Mouse (Mus musculus): ENCODE data around the gene Mau2. TPM values are rescaled to one million over a fixed set of nuclear protein-coding genes. Genes with fewer than 3 reads are reported as not detected.

Mau2 gene
- polyA plus RNA-seq, 1 experiment: 31.6 TPM

DNA sequence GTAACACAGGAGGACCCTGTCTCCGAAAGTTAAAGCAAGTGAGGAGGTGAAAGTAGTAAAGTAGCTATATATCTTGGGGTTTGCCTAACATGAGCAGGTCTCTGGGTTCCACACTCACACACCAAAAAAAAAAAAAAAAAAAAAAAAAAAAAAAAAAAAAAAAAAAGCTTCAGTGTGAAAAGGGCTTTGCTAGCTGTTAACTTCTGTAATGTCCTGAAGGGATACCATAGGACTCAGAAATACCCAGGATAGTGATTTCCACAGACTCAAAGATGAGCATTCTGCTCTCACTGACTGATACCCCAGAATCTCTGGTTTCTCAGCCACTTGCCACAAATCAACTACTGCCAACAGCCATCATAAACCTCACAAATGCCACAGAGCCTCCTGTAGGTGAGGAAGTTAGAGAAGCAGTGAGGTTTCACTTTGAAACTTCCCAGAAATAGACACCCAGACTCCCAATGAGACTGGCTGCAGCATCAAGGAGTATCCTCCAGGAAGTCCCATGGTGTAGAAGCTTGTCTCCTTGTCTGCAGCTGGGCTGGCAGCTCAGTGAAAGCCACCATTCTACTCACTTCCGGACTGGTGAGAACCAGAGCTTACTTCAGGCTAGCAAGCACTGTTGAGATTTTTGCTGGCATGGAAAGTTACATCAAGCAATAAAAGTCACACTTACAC is 57.5 kb downstream of the Mau2 start:
- Histone ChIP-seq H3K4me1 (ENCODE audit: control insufficient read depth, insufficient read depth, low read length) (no peaks in the 10 kb centered on the region), H3K27ac (ENCODE audit: insufficient read depth, low read length) (no peak overlapping the region), H3K4me3 (ENCODE audit: insufficient read depth, low read length) (no peak overlapping the region)
- TF ChIP-seq CTCF (IDR thresholded peaks at IDR 0.05; ENCODE audit: borderline replicate concordance, insufficient read depth, low read length) (no peak), POLR2A (IDR thresholded peaks at IDR 0.05; ENCODE audit: low read depth, low read length) (no peak)

GRCm38 (mm10) chr8:69978456-69978855 is 64.1 kb downstream of the Mau2 start:
- H3K27ac ChIP-seq (ENCODE audit: insufficient read depth, low read length): no peak overlapping the region

DNA sequence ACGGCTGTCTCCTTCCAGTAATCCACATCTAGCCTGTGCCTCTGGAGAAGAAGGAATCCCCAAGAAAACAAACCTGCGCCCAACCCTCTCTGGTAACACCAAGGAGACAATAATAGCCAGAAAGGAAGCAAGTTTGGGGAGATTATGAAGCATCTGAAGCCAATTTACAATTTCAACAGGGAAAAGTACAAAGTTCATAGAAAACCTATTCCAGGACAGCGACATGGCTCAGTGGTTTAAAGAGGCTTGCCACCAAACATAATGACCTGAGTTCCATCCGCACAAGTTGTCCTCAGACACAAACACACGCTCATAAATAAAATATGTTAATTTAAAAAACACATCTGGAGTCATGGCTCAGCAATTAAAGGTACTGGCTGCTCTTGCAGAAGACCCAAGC is 67.7 kb downstream of the Mau2 start:
- peak overlapping the region; percentile 33 for H3K4me3 ChIP-seq (ENCODE audit: insufficient read depth, low read length)
- peaks cover 13% of the 10 kb centered on the region for H3K4me1 ChIP-seq (ENCODE audit: control insufficient read depth, insufficient read depth, low read length)
- peak overlapping the region; percentile 63 for H3K27ac ChIP-seq (ENCODE audit: insufficient read depth, low read length)
- TF ChIP-seq POLR2A (IDR thresholded peaks at IDR 0.05; ENCODE audit: low read depth, low read length) (no peak), CTCF (IDR thresholded peaks at IDR 0.05; ENCODE audit: borderline replicate concordance, insufficient read depth, low read length) (no peak)

More at GRCm38 (mm10) chr8:69978456-69978855, 64.1 kb downstream of the Mau2 start:
- TF ChIP-seq CTCF (IDR thresholded peaks at IDR 0.05; ENCODE audit: borderline replicate concordance, insufficient read depth, low read length): no peak
- no peak for TF ChIP-seq POLR2A (IDR thresholded peaks at IDR 0.05; ENCODE audit: low read depth, low read length)
- Histone ChIP-seq H3K4me3 (ENCODE audit: insufficient read depth, low read length) (no peak overlapping the region), H3K4me1 (ENCODE audit: control insufficient read depth, insufficient read depth, low read length) (no peaks in the 10 kb centered on the region)

DNA sequence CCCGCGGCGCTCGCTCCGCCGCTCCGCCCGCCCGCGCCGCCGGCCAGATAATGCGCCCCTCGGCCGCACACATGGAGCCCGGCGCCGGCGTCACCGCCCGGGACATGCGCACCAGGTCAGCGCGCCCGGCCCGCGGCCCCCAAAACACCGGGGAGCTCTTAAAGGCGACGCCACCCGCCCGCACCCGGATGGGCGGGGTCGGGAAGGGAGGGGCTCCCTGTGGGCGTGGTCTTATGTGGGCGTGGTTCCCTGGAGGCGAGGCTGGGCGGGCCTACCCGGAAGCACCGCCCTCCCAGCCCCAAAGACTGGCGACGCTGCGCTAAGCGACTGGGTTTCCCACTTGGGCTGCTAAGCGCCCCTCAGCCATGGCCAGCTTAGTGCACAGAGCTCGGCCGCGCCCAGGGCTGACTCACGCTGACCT is 68.3 kb downstream of the Mau2 start:
- TF ChIP-seq POLR2A (IDR thresholded peaks at IDR 0.05; ENCODE audit: low read depth, low read length): peak; percentile 72
- TF ChIP-seq CTCF (IDR thresholded peaks at IDR 0.05; ENCODE audit: borderline replicate concordance, insufficient read depth, low read length): no peak
- H3K27ac ChIP-seq (ENCODE audit: insufficient read depth, low read length): peak overlapping the region; percentile 82
- H3K4me1 ChIP-seq (ENCODE audit: control insufficient read depth, insufficient read depth, low read length): peaks cover 13% of the 10 kb centered on the region
- peak overlapping the region; percentile 33 for H3K4me3 ChIP-seq (ENCODE audit: insufficient read depth, low read length)

GRCm38 (mm10) chr8:69973442-69974161 is 68.9 kb downstream of the Mau2 start:
- H3K4me1 ChIP-seq (ENCODE audit: control insufficient read depth, insufficient read depth, low read length): peaks cover 13% of the 10 kb centered on the region
- peak overlapping the region; percentile 82 for H3K27ac ChIP-seq (ENCODE audit: insufficient read depth, low read length)
- TF ChIP-seq CTCF (IDR thresholded peaks at IDR 0.05; ENCODE audit: borderline replicate concordance, insufficient read depth, low read length) (no peak), POLR2A (IDR thresholded peaks at IDR 0.05; ENCODE audit: low read depth, low read length) (no peak)
- H3K4me3 ChIP-seq (ENCODE audit: insufficient read depth, low read length): peak overlapping the region; percentile 98

- peaks cover 15% of the 10 kb centered on the region for H3K4me1 ChIP-seq (ENCODE audit: control insufficient read depth, insufficient read depth, low read length)
- H3K27ac ChIP-seq (ENCODE audit: insufficient read depth, low read length): no peak overlapping the region
- peak overlapping the region; percentile 98 for H3K4me3 ChIP-seq (ENCODE audit: insufficient read depth, low read length)
- TF ChIP-seq POLR2A (IDR thresholded peaks at IDR 0.05; ENCODE audit: low read depth, low read length) (no peak), CTCF (IDR thresholded peaks at IDR 0.05; ENCODE audit: borderline replicate concordance, insufficient read depth, low read length) (no peak)
Measured at GRCm38 (mm10) chr8:69973063-69973441, 69.5 kb downstream of the Mau2 start.

DNA sequence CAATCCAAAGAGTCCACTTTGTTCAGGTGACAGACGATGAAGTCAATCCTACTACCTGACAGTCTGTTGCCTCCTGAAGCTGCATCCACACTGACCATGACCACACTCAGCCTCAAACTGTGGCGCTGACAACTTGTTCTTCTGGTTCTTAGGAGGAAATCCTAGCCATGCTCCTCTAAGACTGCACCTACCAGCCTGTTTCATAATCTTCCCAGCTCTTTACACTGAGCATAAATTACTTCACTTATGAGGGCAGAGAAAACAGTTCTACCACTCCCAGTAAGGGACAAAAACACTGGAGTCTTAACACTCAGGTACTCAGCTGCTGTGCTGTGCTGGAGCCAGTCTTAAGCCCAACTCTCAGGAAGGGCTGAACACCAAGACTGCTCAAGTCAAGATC is 71.7 kb downstream of the Mau2 start:
- TF ChIP-seq POLR2A (IDR thresholded peaks at IDR 0.05; ENCODE audit: low read depth, low read length): no peak
- no peak for TF ChIP-seq CTCF (IDR thresholded peaks at IDR 0.05; ENCODE audit: borderline replicate concordance, insufficient read depth, low read length)
- H3K4me1 ChIP-seq (ENCODE audit: control insufficient read depth, insufficient read depth, low read length): peaks cover 28% of the 10 kb centered on the region
- H3K27ac ChIP-seq (ENCODE audit: insufficient read depth, low read length): no peak overlapping the region
- no peak overlapping the region for H3K4me3 ChIP-seq (ENCODE audit: insufficient read depth, low read length)

- TF ChIP-seq CTCF (IDR thresholded peaks at IDR 0.05; ENCODE audit: borderline replicate concordance, insufficient read depth, low read length) (no peak), POLR2A (IDR thresholded peaks at IDR 0.05; ENCODE audit: low read depth, low read length) (no peak)
- Histone ChIP-seq H3K4me3 (ENCODE audit: insufficient read depth, low read length) (no peak overlapping the region), H3K4me1 (ENCODE audit: control insufficient read depth, insufficient read depth, low read length) (peaks cover 24% of the 10 kb centered on the region), H3K27ac (ENCODE audit: insufficient read depth, low read length) (peak overlapping the region; percentile 32; the same call in 1 of the 2 replicates)
Measured at GRCm38 (mm10) chr8:69967291-69967933, 75.1 kb downstream of the Mau2 start.

Other genes starting within 250 kb of the Mau2 start
- 13.5 and 15.9 TPM in 2 replicates for gene Gmip, start 234.1 kb downstream of the Mau2 start, polyA plus RNA-seq (2011; ENCODE audit: insufficient read length, low read depth, missing spikeins)
- 2.9 and 4.0 TPM in 2 replicates for gene Lpar2, start 220.3 kb downstream of the Mau2 start, polyA plus RNA-seq (2011; ENCODE audit: insufficient read length, low read depth, missing spikeins)
- 2.5 and 3.6 TPM in 2 replicates for gene Pbx4, start 210.2 kb downstream of the Mau2 start, polyA plus RNA-seq (2011; ENCODE audit: insufficient read length, low read depth, missing spikeins)
- gene Cilp2, start 155.0 kb downstream of the Mau2 start, polyA plus RNA-seq (2011; ENCODE audit: insufficient read length, low read depth, missing spikeins): not detected in 2 replicates
- 0.39 and 0.50 TPM in 2 replicates for gene Tssk6, start 140.6 kb downstream of the Mau2 start, polyA plus RNA-seq (2011; ENCODE audit: insufficient read length, low read depth, missing spikeins)
- gene Ndufa13, start 140.2 kb downstream of the Mau2 start, polyA plus RNA-seq (2011; ENCODE audit: insufficient read length, low read depth, missing spikeins): 62.9 and 77.5 TPM in 2 replicates
- not detected in 2 replicates for gene Yjefn3, start 140.0 kb downstream of the Mau2 start, polyA plus RNA-seq (2011; ENCODE audit: insufficient read length, low read depth, missing spikeins)
- gene Gatad2a, start 46.4 kb downstream of the Mau2 start, polyA plus RNA-seq (2011; ENCODE audit: insufficient read length, low read depth, missing spikeins): 63.8 and 67.2 TPM in 2 replicates
- 20.5 and 23.9 TPM in 2 replicates for gene Sugp1, start 79 bp upstream of the Mau2 start, polyA plus RNA-seq (2011; ENCODE audit: insufficient read length, low read depth, missing spikeins)
- gene Tm6sf2, start 30.2 kb upstream of the Mau2 start, polyA plus RNA-seq (2011; ENCODE audit: insufficient read length, low read depth, missing spikeins): 1.0 TPM in 2 replicates
- 0.84 and 1.1 TPM in 2 replicates for gene Hapln4, start 40.7 kb upstream of the Mau2 start, polyA plus RNA-seq (2011; ENCODE audit: insufficient read length, low read depth, missing spikeins)
- 0.33 TPM in 1 of 2 replicates, not detected in the other for gene Ncan, start 78.1 kb upstream of the Mau2 start, polyA plus RNA-seq (2011; ENCODE audit: insufficient read length, low read depth, missing spikeins)
- 13.4 and 14.4 TPM in 2 replicates for gene Nr2c2ap, start 88.6 kb upstream of the Mau2 start, polyA plus RNA-seq (2011; ENCODE audit: insufficient read length, low read depth, missing spikeins)
- 7.4 and 10.1 TPM in 2 replicates for gene Rfxank, start 96.4 kb upstream of the Mau2 start, polyA plus RNA-seq (2011; ENCODE audit: insufficient read length, low read depth, missing spikeins)
- 59.2 and 65.3 TPM in 2 replicates for gene Borcs8, start 96.8 kb upstream of the Mau2 start, polyA plus RNA-seq (2011; ENCODE audit: insufficient read length, low read depth, missing spikeins)
- gene Mef2b, start 97.0 kb upstream of the Mau2 start, polyA plus RNA-seq (2011; ENCODE audit: insufficient read length, low read depth, missing spikeins): not detected in 2 replicates
- gene Tmem161a, start 129.6 kb upstream of the Mau2 start, polyA plus RNA-seq (2011; ENCODE audit: insufficient read length, low read depth, missing spikeins): 66.2 and 84.2 TPM in 2 replicates
- gene Slc25a42, start 169.6 kb upstream of the Mau2 start, polyA plus RNA-seq (2011; ENCODE audit: insufficient read length, low read depth, missing spikeins): 5.3 and 6.6 TPM in 2 replicates
- gene Sugp2, start 191.5 kb upstream of the Mau2 start, polyA plus RNA-seq (2011; ENCODE audit: insufficient read length, low read depth, missing spikeins): 26.4 and 28.9 TPM in 2 replicates
- gene Armc6, start 191.7 kb upstream of the Mau2 start, polyA plus RNA-seq (2011; ENCODE audit: insufficient read length, low read depth, missing spikeins): 11.0 and 14.9 TPM in 2 replicates
- gene Homer3, start 240.1 kb upstream of the Mau2 start, polyA plus RNA-seq (2011; ENCODE audit: insufficient read length, low read depth, missing spikeins): 42.2 and 54.0 TPM in 2 replicates

Data from embryonic fibroblast, embryonic 13.5 days (primary cell).